In genomic region chr2:84868977-84869376, GRCm38 (mm10) we compare ENCODE assay signal across 26 mouse cellular contexts. TPM values are rescaled to one million over a fixed set of nuclear protein-coding genes. Genes with fewer than 3 reads are reported as not detected.
DNase-seq lines count a peak whose midpoint lies in the region; ATAC-seq and TF ChIP-seq lines count a peak whose summit lies in the region.
"Had no signal": no experiment of that assay in that cellular context is flagged by ENCODE, and none has a peak within 500 bp of the region (broad histone marks: within the 10 kb centered on the region; RNA-seq: fewer than 3 reads in every experiment).

No protein-coding gene starts in this region.

- no peak overlapping the region for H3K4me3 ChIP-seq in forebrain, embryonic 15.5 days
- H3K4me3 ChIP-seq in forebrain, embryonic 10.5 days: no peak overlapping the region
- no peak overlapping the region for H3K4me3 ChIP-seq in stomach, postnatal 0 days (ENCODE audit: low read depth, low read length)
- H3K4me3 ChIP-seq: embryonic facial prominence, embryonic 13.5 days; erythroblast, embryonic 14.5 days; heart, embryonic 13.5 days; hindbrain, embryonic 12.5 days; limb, embryonic 12.5 days; midbrain, embryonic 12.5 days had no signal

- TF ChIP-seq EP300 in stomach, postnatal 0 days (optimal IDR thresholded peaks at IDR 0.05): no peak

- peak; percentile 11; the same call in 1 of the 2 replicates for ATAC-seq in forebrain, embryonic 15.5 days (replicated peaks)
- peak; percentile 53 for ATAC-seq in common myeloid progenitor, adult 5-6 weeks (replicated peaks; ENCODE audit: low read depth, poor library complexity, severe bottlenecking)
- ATAC-seq in megakaryocyte progenitor cell, adult 5-6 weeks (replicated peaks; ENCODE audit: poor library complexity): peak; percentile 33
- ATAC-seq in stomach, postnatal 0 days (ENCODE audit: low FRiP score, low TSS enrichment): no peak
- ATAC-seq: inflammation-experienced regulatory T-cells, adult 6 months had no signal

- no peaks in the 10 kb centered on the region for H3K9me3 ChIP-seq in forebrain, embryonic 15.5 days
- H3K9me3 ChIP-seq in forebrain, embryonic 10.5 days: no peaks in the 10 kb centered on the region
- H3K9me3 ChIP-seq in stomach, postnatal 0 days (ENCODE audit: control insufficient read depth, low read length): no peaks in the 10 kb centered on the region
- H3K9me3 ChIP-seq: embryonic facial prominence, embryonic 13.5 days; heart, embryonic 13.5 days; hindbrain, embryonic 12.5 days; midbrain, embryonic 12.5 days had no signal

- H3K4me1 ChIP-seq in forebrain, embryonic 15.5 days: peaks cover 48% of the 10 kb centered on the region
- H3K4me1 ChIP-seq in forebrain, embryonic 10.5 days: peaks cover 40% of the 10 kb centered on the region
- H3K4me1 ChIP-seq in stomach, postnatal 0 days (replicated peaks; ENCODE audit: control insufficient read depth, insufficient read depth): no peaks in the 10 kb centered on the region

- TF ChIP-seq CTCF in stomach, postnatal 0 days (IDR thresholded peaks at IDR 0.05; ENCODE audit: low read depth): no peak

- DNase-seq in forebrain, embryonic 10.5 days (ENCODE audit: extremely low spot score, low spot score): no peak
- DNase-seq in 416B (ENCODE audit: low read depth): peak; percentile 45
- DNase-seq in stomach, postnatal 0 days (ENCODE audit: low spot score): no peak
- no peak for DNase-seq in layer of hippocampus, adult 9-11 months
- DNase-seq: cerebellum, adult 18-20 months had no signal

- H3K4me2 ChIP-seq in forebrain, embryonic 15.5 days (replicated peaks): no peak overlapping the region
- H3K4me2 ChIP-seq in stomach, postnatal 0 days (replicated peaks; ENCODE audit: low read depth): no peak overlapping the region
- H3K4me2 ChIP-seq: embryonic facial prominence, embryonic 13.5 days; heart, embryonic 13.5 days; hindbrain, embryonic 12.5 days; limb, embryonic 12.5 days; liver, embryonic 11.5 days; midbrain, embryonic 12.5 days had no signal

- peak overlapping the region; percentile 22 for H3K27ac ChIP-seq in forebrain, embryonic 15.5 days (replicated peaks)
- H3K27ac ChIP-seq in forebrain, embryonic 10.5 days: no peak overlapping the region
- H3K27ac ChIP-seq in stomach, postnatal 0 days (replicated peaks): no peak overlapping the region
- H3K27ac ChIP-seq: embryonic facial prominence, embryonic 13.5 days; heart, embryonic 13.5 days; hindbrain, embryonic 12.5 days; kidney, postnatal 0 days; limb, embryonic 12.5 days; macrophage; midbrain, embryonic 12.5 days had no signal

- H3K27me3 ChIP-seq in forebrain, embryonic 15.5 days: peaks cover 44% of the 10 kb centered on the region
- H3K27me3 ChIP-seq in forebrain, embryonic 10.5 days (ENCODE audit: poor library complexity, severe bottlenecking): peaks cover 96% of the 10 kb centered on the region
- H3K27me3 ChIP-seq in stomach, postnatal 0 days (ENCODE audit: control insufficient read depth, insufficient read depth, low read length): peaks cover 12% of the 10 kb centered on the region; the same call in 1 of the 2 replicates

- no peak overlapping the region for H3K9ac ChIP-seq in forebrain, embryonic 15.5 days (replicated peaks)
- no peak overlapping the region for H3K9ac ChIP-seq in stomach, postnatal 0 days (ENCODE audit: low read length)
- H3K9ac ChIP-seq: embryonic facial prominence, embryonic 13.5 days; heart, embryonic 13.5 days; hindbrain, embryonic 12.5 days; limb, embryonic 12.5 days; liver, postnatal 0 days; midbrain, embryonic 12.5 days had no signal

- no peaks in the 10 kb centered on the region; the same call in 1 of the 2 replicates for H3K36me3 ChIP-seq in forebrain, embryonic 15.5 days
- H3K36me3 ChIP-seq in forebrain, embryonic 10.5 days (replicated peaks): no peaks in the 10 kb centered on the region
- H3K36me3 ChIP-seq in stomach, postnatal 0 days (ENCODE audit: control insufficient read depth, insufficient read depth, low read length): no peaks in the 10 kb centered on the region
- H3K36me3 ChIP-seq: embryonic facial prominence, embryonic 13.5 days; heart, embryonic 13.5 days; hindbrain, embryonic 12.5 days; limb, embryonic 12.5 days; midbrain, embryonic 12.5 days had no signal

- WGBS in forebrain, embryonic 15.5 days: 50% methylated on average over 2 of the region's 2 CpGs
- WGBS in forebrain, embryonic 10.5 days: 69% methylated on average over 2 of the region's 2 CpGs
- 48% methylated on average over 2 of the region's 2 CpGs for WGBS in stomach, postnatal 0 days

RNA-seq across cellular contexts. Expression of gene Rtn4rl2, which starts 17.5 kb away (rescaled TPM):
- polyA plus RNA-seq in forebrain, embryonic 15.5 days (2015; fragmentation: Nextera tagmentation; extraction: Ambion mirVana): 12.8 and 16.3 TPM in 2 replicates
- polyA plus RNA-seq in forebrain, embryonic 10.5 days (2016; fragmentation: Nextera tagmentation; extraction: Ambion mirVana): 0.78 and 1.0 TPM in 2 replicates
- total RNA-seq in common myeloid progenitor, adult 5-6 weeks (2017): not detected in 2 replicates
- total RNA-seq in megakaryocyte progenitor cell, adult 5-6 weeks (2015): not detected in 2 replicates
- total RNA-seq in megakaryocyte progenitor cell, adult 5-6 weeks (2017): not detected in 2 replicates
- polyA plus RNA-seq in stomach, postnatal 0 days (2015; fragmentation: Nextera tagmentation; extraction: Ambion mirVana): 0.41 and 0.53 TPM in 2 replicates
- total RNA-seq: neutrophil, adult 5-6 weeks had no signal
- polyA plus RNA-seq: erythroblast, embryonic 14.5 days; inflammation-experienced regulatory T-cells, adult 6 months; macrophage had no signal

RNA-seq across cellular contexts. Expression of gene Slc43a1, which starts 30.3 kb away (rescaled TPM):
- 2.5 and 3.4 TPM in 2 replicates for polyA plus RNA-seq in forebrain, embryonic 15.5 days (2015; fragmentation: Nextera tagmentation; extraction: Ambion mirVana)
- 28.5 and 29.3 TPM in 2 replicates for polyA plus RNA-seq in forebrain, embryonic 10.5 days (2016; fragmentation: Nextera tagmentation; extraction: Ambion mirVana)
- 21.0 and 23.4 TPM in 2 replicates for total RNA-seq in common myeloid progenitor, adult 5-6 weeks (2017)
- total RNA-seq in megakaryocyte progenitor cell, adult 5-6 weeks (2015): 25.7 and 33.4 TPM in 2 replicates
- total RNA-seq in megakaryocyte progenitor cell, adult 5-6 weeks (2017): 14.2 and 15.0 TPM in 2 replicates
- 5.1 and 5.4 TPM in 2 replicates for polyA plus RNA-seq in stomach, postnatal 0 days (2015; fragmentation: Nextera tagmentation; extraction: Ambion mirVana)

RNA-seq across cellular contexts. Expression of gene Timm10, which starts 42.2 kb away (rescaled TPM):
- 61.4 and 66.5 TPM in 2 replicates for polyA plus RNA-seq in forebrain, embryonic 15.5 days (2015; fragmentation: Nextera tagmentation; extraction: Ambion mirVana)
- polyA plus RNA-seq in forebrain, embryonic 10.5 days (2016; fragmentation: Nextera tagmentation; extraction: Ambion mirVana): 68.6 and 70.9 TPM in 2 replicates
- total RNA-seq in common myeloid progenitor, adult 5-6 weeks (2017): 43.7 and 48.9 TPM in 2 replicates
- total RNA-seq in megakaryocyte progenitor cell, adult 5-6 weeks (2015): 40.2 and 55.6 TPM in 2 replicates
- 39.6 and 46.2 TPM in 2 replicates for total RNA-seq in megakaryocyte progenitor cell, adult 5-6 weeks (2017)
- 37.7 and 42.3 TPM in 2 replicates for polyA plus RNA-seq in stomach, postnatal 0 days (2015; fragmentation: Nextera tagmentation; extraction: Ambion mirVana)

RNA-seq across cellular contexts. Expression of gene Smtnl1, which starts 46.5 kb away (rescaled TPM):
- polyA plus RNA-seq in forebrain, embryonic 15.5 days (2015; fragmentation: Nextera tagmentation; extraction: Ambion mirVana): 0.14 TPM in 1 of 2 replicates, not detected in the other
- polyA plus RNA-seq in forebrain, embryonic 10.5 days (2016; fragmentation: Nextera tagmentation; extraction: Ambion mirVana): 0.46 TPM in 1 of 2 replicates, not detected in the other
- not detected in 2 replicates for total RNA-seq in common myeloid progenitor, adult 5-6 weeks (2017)
- not detected in 2 replicates for total RNA-seq in megakaryocyte progenitor cell, adult 5-6 weeks (2015)
- 0.24 TPM in 1 of 2 replicates, not detected in the other for total RNA-seq in megakaryocyte progenitor cell, adult 5-6 weeks (2017)
- polyA plus RNA-seq in stomach, postnatal 0 days (2015; fragmentation: Nextera tagmentation; extraction: Ambion mirVana): 0.05 TPM in 1 of 2 replicates, not detected in the other
- total RNA-seq: adrenal gland, adult 2 months; heart, adult 18-20 months; layer of hippocampus, postnatal 14 days; left cerebral cortex, postnatal 14 days; neutrophil, adult 5-6 weeks had no signal
- polyA plus RNA-seq: adrenal gland, adult 2 months; hindbrain, embryonic 12.5 days; inflammation-experienced regulatory T-cells, adult 6 months; large intestine, adult 2 months; macrophage; stomach, embryonic 14.5 days had no signal
